Mouse (Mus musculus) heart, embryonic 15.5 days (tissue): ENCODE data around the gene Cgref1. TPM values are rescaled to one million over a fixed set of nuclear protein-coding genes. Genes with fewer than 3 reads are reported as not detected.

Experiments
- ATAC-seq: fragments of 200-750 bp; cut with Nextera tagmentation; replicated peaks from 2 replicates; pipeline ENCODE4 v1.8.0; 2017; ENCODE audit warnings: low read depth, moderate TSS enrichment; ENCODE audit not compliant: insufficient number of reproducible peaks, insufficient read depth, low FRiP score
- H3K27ac ChIP-seq: fragments of 300-500 bp; sonication (generic); 2 replicates; pipeline ENCODE4 v1.5.1; 2015; ENCODE audit warnings: mild to moderate bottlenecking, inconsistent platforms
- H3K27me3 ChIP-seq: fragments of 300-500 bp; sonication (generic); 2 replicates; pipeline ENCODE4 v1.6.1; 2015; ENCODE audit warnings: inconsistent platforms
- H3K36me3 ChIP-seq: fragments of 300-500 bp; sonication (generic); 2 replicates; pipeline ENCODE4 v1.6.1; 2015; ENCODE audit warnings: mild to moderate bottlenecking, inconsistent platforms
- H3K4me1 ChIP-seq: fragments of 300-500 bp; sonication (generic); replicated peaks from 2 replicates; pipeline ENCODE4 v1.6.1; 2015; ENCODE audit warnings: inconsistent platforms
- H3K4me2 ChIP-seq: fragments of 300-500 bp; sonication (generic); 2 replicates; pipeline ENCODE4 v1.6.1; 2015; ENCODE audit warnings: inconsistent platforms, mild to moderate bottlenecking, moderate library complexity
- H3K4me3 ChIP-seq: fragments of 300-500 bp; sonication (generic); 2 replicates; pipeline ENCODE4 v1.5.1; 2015; ENCODE audit warnings: mild to moderate bottlenecking, inconsistent platforms
- H3K9ac ChIP-seq: fragments of 300-500 bp; sonication (generic); 2 replicates; pipeline ENCODE4 v1.6.1; 2015; ENCODE audit warnings: mild to moderate bottlenecking, inconsistent platforms
- H3K9me3 ChIP-seq: fragments of 300-500 bp; sonication (generic); replicated peaks from 2 replicates; pipeline ENCODE4 v1.6.1; 2016; ENCODE audit warnings: inconsistent platforms
- WGBS: fragments of 180-500 bp; shearing (Covaris S2); methylation state at CpG from one replicate; pipeline ENCODE4 v1.1.7; 2015; ENCODE audit warnings: mixed read lengths; 5-methylcytosine and 5-hydroxymethylcytosine counted together
- polyA plus RNA-seq: library from polyadenylated mRNA; unstranded; fragments of >200 nt; fragmentation: Nextera tagmentation; extraction: Ambion mirVana; gene quantifications from 2 replicates; pipeline ENCODE4 v1.2.1, GENCODE M21; 2015

The Cgref1 gene
- polyA plus RNA-seq: 2.4 and 4.2 TPM in 2 replicates

- WGBS: 7% methylated on average over 44 of the region's 44 CpGs
- ATAC-seq: peak; percentile 49; the same call in 1 of the 2 replicates
- Histone ChIP-seq H3K27me3 (peaks cover 9% of the 10 kb centered on the region; the same call in 1 of the 2 replicates), H3K36me3 (no peaks in the 10 kb centered on the region), H3K4me3 (peak within 1 kb of the TSS; percentile 50), H3K27ac (no peak within 1 kb of the TSS), H3K4me1 (peaks cover 18% of the 10 kb centered on the region), H3K4me2 (peak within 1 kb of the TSS; percentile 87), H3K9me3 (no peaks in the 10 kb centered on the region), H3K9ac (peak within 1 kb of the TSS; percentile 56)
These were observed at the start of gene Cgref1 for GRCm38 (mm10) chr5:30944956-30945781. Gene Cgref1, minus strand, starts transcription at chr5:30945591.

GRCm38 (mm10) chr5:30994074-30994473, 48.7 kb upstream of the Cgref1 start:
- no peak for ATAC-seq
- no peaks in the 10 kb centered on the region for H3K9me3 ChIP-seq
- peaks cover 8% of the 10 kb centered on the region; the same call in 1 of the 2 replicates for H3K4me1 ChIP-seq
- H3K4me3 ChIP-seq: no peak overlapping the region
- H3K27ac ChIP-seq: no peak overlapping the region
- no peak overlapping the region for H3K4me2 ChIP-seq
- H3K36me3 ChIP-seq: no peaks in the 10 kb centered on the region
- 75% methylated on average over 3 of the region's 3 CpGs for WGBS
- H3K9ac ChIP-seq: no peak overlapping the region
- no peaks in the 10 kb centered on the region for H3K27me3 ChIP-seq

GRCm38 (mm10) chr5:30992980-30993676, 47.7 kb upstream of the Cgref1 start:
- no peaks in the 10 kb centered on the region for H3K27me3 ChIP-seq
- H3K4me2 ChIP-seq: no peak overlapping the region
- WGBS: 71% methylated on average over 5 of the region's 5 CpGs
- no peak overlapping the region for H3K9ac ChIP-seq
- peaks cover 8% of the 10 kb centered on the region; the same call in 1 of the 2 replicates for H3K4me1 ChIP-seq
- H3K9me3 ChIP-seq: no peaks in the 10 kb centered on the region
- H3K4me3 ChIP-seq: no peak overlapping the region
- H3K27ac ChIP-seq: no peak overlapping the region
- H3K36me3 ChIP-seq: no peaks in the 10 kb centered on the region
- ATAC-seq: no peak

- no peaks in the 10 kb centered on the region for H3K27me3 ChIP-seq
- H3K9me3 ChIP-seq: no peaks in the 10 kb centered on the region
- H3K4me1 ChIP-seq: no peaks in the 10 kb centered on the region
- H3K27ac ChIP-seq: no peak overlapping the region
- H3K4me2 ChIP-seq: no peak overlapping the region
- no peaks in the 10 kb centered on the region for H3K36me3 ChIP-seq
- 8% methylated on average over 2 of the region's 2 CpGs for WGBS
- no peak overlapping the region for H3K4me3 ChIP-seq
- H3K9ac ChIP-seq: no peak overlapping the region
- ATAC-seq: no peak
These were observed 37.0 kb upstream of the Cgref1 start for GRCm38 (mm10) chr5:30982357-30982756.

- Histone ChIP-seq H3K4me3 (no peak overlapping the region), H3K9me3 (no peaks in the 10 kb centered on the region), H3K27ac (no peak overlapping the region), H3K4me1 (peaks cover 7% of the 10 kb centered on the region), H3K4me2 (no peak overlapping the region), H3K36me3 (no peaks in the 10 kb centered on the region), H3K27me3 (0 out of 2 replicates have a peak, but pooled peaks cover 3% of the 10 kb centered on the region), H3K9ac (no peak overlapping the region)
- 45% methylated on average over 9 of the region's 9 CpGs for WGBS
- ATAC-seq: no peak
These were observed 29.7 kb upstream of the Cgref1 start for GRCm38 (mm10) chr5:30974870-30975656.

- 0 out of 2 replicates have a peak, but pooled peaks cover 8% of the 10 kb centered on the region for H3K27me3 ChIP-seq
- no peak overlapping the region for H3K27ac ChIP-seq
- WGBS: 65% methylated on average over 2 of the region's 2 CpGs
- no peaks in the 10 kb centered on the region for H3K36me3 ChIP-seq
- ATAC-seq: no peak
- no peak overlapping the region for H3K4me3 ChIP-seq
- H3K9me3 ChIP-seq: no peaks in the 10 kb centered on the region
- no peak overlapping the region for H3K4me2 ChIP-seq
- no peaks in the 10 kb centered on the region for H3K4me1 ChIP-seq
- no peak overlapping the region for H3K9ac ChIP-seq
These were observed 24.0 kb upstream of the Cgref1 start for GRCm38 (mm10) chr5:30969440-30969839.

- no peaks in the 10 kb centered on the region for H3K9me3 ChIP-seq
- no peak within 1 kb of the TSS for H3K4me2 ChIP-seq
- H3K4me1 ChIP-seq: no peaks in the 10 kb centered on the region
- H3K27ac ChIP-seq: no peak within 1 kb of the TSS
- no peak within 1 kb of the TSS for H3K9ac ChIP-seq
- H3K4me3 ChIP-seq: no peak within 1 kb of the TSS
- ATAC-seq: peak; percentile 31; the same call in 1 of the 2 replicates
- 0 out of 2 replicates have a peak, but pooled peaks cover 8% of the 10 kb centered on the region for H3K27me3 ChIP-seq
- WGBS: 57% methylated on average over 8 of the region's 8 CpGs
- H3K36me3 ChIP-seq: no peaks in the 10 kb centered on the region
These were observed 23.0 kb upstream of the Cgref1 start, which contains the start of gene Tcf23 for GRCm38 (mm10) chr5:30968416-30968815. Gene Tcf23, plus strand, starts transcription at chr5:30968662.

GRCm38 (mm10) chr5:30966189-30966588, 20.8 kb upstream of the Cgref1 start:
- 82% methylated on average over 4 of the region's 4 CpGs for WGBS
- no peak overlapping the region for H3K9ac ChIP-seq
- no peak for ATAC-seq
- no peaks in the 10 kb centered on the region; the same call in 1 of the 2 replicates for H3K4me1 ChIP-seq
- no peaks in the 10 kb centered on the region for H3K9me3 ChIP-seq
- no peaks in the 10 kb centered on the region for H3K36me3 ChIP-seq
- H3K4me3 ChIP-seq: no peak overlapping the region
- no peak overlapping the region for H3K27ac ChIP-seq
- H3K27me3 ChIP-seq: 0 out of 2 replicates have a peak, but pooled peaks cover 5% of the 10 kb centered on the region
- no peak overlapping the region for H3K4me2 ChIP-seq

GRCm38 (mm10) chr5:30963916-30964315, 18.5 kb upstream of the Cgref1 start:
- no peak overlapping the region for H3K9ac ChIP-seq
- no peak for ATAC-seq
- H3K27me3 ChIP-seq: 0 out of 2 replicates have a peak, but pooled peaks cover 5% of the 10 kb centered on the region
- no peak overlapping the region for H3K4me2 ChIP-seq
- H3K36me3 ChIP-seq: no peaks in the 10 kb centered on the region
- 86% methylated on average over 3 of the region's 3 CpGs for WGBS
- H3K4me1 ChIP-seq: peaks cover 10% of the 10 kb centered on the region
- H3K9me3 ChIP-seq: no peaks in the 10 kb centered on the region
- no peak overlapping the region for H3K27ac ChIP-seq
- H3K4me3 ChIP-seq: no peak overlapping the region

- no peak for ATAC-seq
- H3K4me3 ChIP-seq: no peak overlapping the region
- H3K9ac ChIP-seq: no peak overlapping the region
- peaks cover 23% of the 10 kb centered on the region for H3K4me1 ChIP-seq
- 0 out of 2 replicates have a peak, but pooled peaks cover 5% of the 10 kb centered on the region for H3K27me3 ChIP-seq
- 44% methylated on average over 10 of the region's 10 CpGs for WGBS
- peaks cover 12% of the 10 kb centered on the region for H3K36me3 ChIP-seq
- H3K9me3 ChIP-seq: no peaks in the 10 kb centered on the region
- H3K4me2 ChIP-seq: no peak overlapping the region
- H3K27ac ChIP-seq: no peak overlapping the region
These were observed 16.4 kb upstream of the Cgref1 start for GRCm38 (mm10) chr5:30961545-30962505.
